Mouse (Mus musculus) thymus, adult 18-20 months (tissue): ENCODE measurements around the gene Elmsan1.
"Not testable (repeated sequence)": the region's sequence is repeated elsewhere in the genome, so short reads cannot be mapped to it uniquely, and the experiment has no call there.

ENCODE experiments used
- DNase-seq, 2 experiments: peaks; one replicate each; pipeline ENCODE4 v3.0.0; 2022; ENCODE audit warnings: mixed read lengths in 2 of 2

Gene Elmsan1

DNA sequence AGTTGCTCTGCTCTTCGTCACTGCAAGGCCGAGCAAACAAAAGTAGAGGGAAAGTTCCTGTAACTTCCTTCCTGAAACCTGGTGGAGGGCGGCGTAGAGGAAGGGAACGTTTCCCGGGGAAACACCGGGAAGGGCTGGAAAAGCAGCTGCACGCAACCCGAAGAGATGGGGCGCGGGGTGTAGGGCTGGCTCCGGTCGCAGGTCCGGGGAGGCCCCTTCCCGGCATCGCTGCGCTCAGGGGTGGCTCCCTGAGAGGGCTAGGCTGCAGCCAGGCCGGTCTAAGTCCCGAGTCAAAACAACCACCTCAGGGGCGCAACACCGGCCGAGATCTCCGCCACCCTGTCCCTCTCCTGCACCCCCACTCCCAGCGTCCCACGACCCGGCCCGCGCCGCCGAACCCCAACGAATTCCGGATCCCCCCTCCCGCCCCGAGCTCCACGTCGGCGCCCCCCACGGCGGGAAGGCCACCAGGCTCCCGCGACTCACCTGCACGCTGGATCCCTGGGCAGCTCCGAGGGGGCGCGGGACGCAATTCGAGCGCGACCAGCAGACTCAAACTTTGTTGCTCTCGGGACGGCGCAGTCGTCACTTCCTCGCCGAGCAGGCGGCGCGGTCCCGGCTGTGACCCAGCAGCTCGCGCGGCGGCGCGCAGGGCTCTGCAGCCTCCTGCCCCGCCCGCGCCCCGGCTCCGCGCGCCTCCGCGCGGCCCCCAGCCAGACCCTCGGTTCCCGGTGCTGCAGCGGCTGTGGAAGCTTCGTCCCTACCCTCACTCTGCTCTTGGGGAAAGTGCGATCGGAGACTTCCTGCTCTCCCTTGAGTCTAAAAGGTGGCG is at the start of gene Elmsan1:
Gene Elmsan1 (minus strand): TSS at position 593 of the 832 bp plus-strand sequence.
- DNase-seq, result peak; percentile 81 to 84

DNA sequence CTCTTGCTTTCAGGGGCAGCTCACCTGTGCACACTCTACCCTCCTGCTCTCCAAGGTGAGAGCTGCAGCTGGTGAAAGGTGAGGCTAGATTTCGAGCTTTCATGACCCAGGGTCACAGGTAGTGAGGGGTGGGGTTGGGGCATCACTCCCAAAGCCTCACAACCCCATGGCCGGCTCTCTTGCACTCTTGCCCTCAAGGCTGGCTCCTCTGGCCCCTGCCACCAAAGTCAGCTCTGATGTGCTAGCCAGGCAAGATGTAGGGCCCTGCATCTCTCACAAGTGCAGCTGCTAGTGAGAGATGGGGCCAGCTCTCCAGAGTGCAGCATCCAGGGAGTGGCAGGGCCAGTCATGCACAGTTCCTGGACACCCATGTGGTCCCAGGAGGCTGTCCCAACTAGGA is 48.6 kb upstream of the Elmsan1 start:
- DNase-seq, result no peak

DNA sequence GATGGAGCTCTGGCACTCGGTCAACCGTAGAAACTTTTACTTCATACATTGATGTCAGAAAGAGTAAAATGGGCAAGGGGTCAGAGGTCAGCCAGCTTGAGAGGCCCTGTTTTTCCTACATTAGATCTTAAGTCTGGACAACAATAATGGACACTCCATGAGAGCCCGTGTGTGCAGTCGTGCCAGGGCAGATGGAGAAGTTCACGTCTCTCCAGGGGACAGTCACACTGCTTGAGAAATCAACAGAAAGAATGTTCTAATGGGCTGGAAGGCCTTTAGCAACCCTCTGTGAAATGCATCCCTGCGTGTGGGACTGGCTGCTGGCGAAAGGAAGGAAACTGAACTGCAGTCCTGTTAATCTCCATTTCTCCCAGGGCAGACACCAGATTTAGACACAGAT is 41.7 kb upstream of the Elmsan1 start:
- no peak for DNase-seq

DNA sequence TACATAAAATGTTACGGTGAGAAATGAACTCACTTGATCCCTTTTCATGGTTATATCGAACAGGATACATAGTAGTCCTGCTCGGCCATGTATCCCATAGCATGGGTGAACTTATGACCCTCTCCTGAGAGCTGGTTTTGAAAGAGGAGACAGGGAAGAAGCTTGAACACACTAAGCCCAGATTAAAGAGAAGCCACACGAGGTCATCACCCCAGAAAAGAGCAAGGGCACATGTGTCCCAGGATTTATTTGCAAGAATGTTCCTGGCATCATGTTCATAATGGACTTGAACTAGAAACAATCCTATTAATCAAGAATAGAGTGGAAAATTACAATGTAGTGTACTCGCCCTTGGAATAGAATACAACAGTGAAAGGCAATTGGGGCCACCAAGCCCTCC is 36.2 kb upstream of the Elmsan1 start:
- no peak for DNase-seq

DNA sequence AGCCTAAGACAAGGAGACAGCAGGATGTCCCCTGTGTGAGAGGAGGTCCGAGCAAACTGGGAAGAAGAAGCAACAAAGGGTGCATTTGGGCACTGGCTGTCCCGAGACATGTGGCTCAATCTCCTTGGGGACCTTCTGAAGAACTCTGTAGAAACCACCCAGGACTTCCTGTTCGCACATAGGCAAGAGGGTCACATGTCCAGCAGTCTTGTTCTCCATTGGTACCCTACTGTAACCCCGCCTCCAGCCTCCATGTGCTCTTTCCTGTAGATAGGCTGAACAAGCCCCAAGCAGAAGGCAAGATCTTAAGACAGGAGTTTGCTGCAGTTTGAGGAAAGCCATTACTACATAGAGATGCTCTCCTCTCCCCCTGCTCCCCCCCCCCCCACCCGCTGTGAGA is 34.1 kb upstream of the Elmsan1 start:
- DNase-seq, result no peak

DNA sequence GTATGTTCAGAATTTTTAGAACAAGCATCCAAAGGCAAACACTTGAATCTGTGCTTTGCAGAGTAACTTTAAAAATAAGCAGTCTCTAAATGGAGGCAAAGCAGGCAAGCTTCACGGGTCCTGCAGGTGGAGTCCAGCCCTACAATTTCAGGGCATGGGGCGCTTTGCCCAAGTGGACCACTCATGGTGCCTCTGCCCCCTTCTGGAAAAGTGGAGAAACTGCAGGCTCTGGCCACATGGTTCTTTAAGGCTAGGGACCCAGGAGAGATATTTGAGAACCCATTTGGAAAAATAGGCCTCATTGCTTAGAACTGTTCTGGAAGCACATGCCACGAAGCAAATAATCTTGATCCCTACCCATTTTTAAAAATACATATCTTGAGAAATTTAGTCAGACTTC is 30.5 kb upstream of the Elmsan1 start:
- peak; percentile 43 to 56 for DNase-seq

DNA sequence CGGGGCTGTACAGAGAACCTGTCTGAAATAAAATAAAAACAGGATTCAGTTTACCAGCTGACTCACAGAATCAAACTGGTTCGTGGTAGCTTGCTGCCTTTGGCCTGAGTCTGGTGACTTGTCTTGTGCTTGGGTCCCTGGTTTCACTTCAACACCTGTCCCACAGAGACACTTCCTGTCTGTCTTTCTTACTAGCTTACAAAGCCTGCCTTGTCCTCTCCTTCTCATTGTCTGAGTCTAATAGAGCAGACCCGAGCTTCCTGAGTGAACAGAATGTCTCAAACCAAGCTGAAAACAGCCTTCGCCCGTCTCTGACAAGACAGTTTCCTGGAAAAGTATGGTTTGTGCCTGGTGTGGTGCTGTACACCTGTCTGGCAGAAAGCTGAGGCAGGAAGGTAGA is 27.0 kb upstream of the Elmsan1 start:
- peak; percentile 11 to 57 for DNase-seq

DNA sequence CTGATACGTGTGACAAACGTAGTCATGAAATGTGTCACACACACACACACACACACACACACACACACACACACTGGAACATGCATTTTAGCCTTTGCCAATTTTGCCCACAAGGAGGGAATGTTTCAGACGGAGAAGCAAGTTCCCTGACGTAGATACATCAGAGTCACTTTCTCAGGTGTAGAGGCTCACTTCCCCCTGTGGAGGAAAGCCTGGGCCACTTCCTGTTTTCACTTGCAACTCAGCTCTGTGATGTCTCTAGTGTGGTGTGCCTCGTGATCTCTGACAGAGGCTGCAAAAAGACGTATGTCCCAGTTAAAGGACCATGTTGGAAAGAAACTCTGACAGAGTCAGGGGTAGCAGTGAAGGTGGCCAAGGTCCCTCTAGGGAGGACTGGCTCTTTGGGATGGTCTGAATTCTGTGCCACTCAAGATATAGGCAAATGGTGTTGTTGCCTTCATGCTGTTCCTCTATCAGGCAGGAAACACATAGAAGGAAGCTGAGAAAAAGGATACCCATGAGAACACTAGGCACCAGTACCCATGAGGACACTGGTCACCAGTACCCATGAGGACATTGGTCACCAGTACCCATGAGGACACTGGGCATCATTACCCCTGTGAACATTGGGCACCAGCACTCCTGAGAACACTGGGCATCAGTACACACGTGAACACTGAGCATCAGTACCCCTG is 24.5 kb upstream of the Elmsan1 start:
- DNase-seq, result peak; percentile 74 to 90

DNA sequence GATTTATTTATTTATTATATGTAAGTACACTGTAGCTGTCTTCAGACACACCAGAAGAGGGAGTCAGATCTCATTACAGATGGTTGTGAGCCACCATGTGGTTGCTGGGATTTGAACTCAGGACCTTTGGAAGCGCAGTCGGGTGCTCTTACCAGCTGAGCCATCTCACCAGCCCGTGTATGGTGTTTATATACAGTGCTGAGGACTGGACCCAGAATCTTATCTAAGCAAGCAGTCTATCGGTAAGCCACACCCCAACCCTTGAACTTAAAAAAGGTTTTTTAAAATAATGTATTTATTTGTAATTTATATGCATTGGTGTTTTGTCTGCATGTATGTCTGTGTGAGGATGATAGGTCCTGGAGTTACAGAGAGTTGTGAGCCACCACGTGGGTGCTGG is 18.4 kb upstream of the Elmsan1 start:
- not testable (repeated sequence) for DNase-seq

DNA sequence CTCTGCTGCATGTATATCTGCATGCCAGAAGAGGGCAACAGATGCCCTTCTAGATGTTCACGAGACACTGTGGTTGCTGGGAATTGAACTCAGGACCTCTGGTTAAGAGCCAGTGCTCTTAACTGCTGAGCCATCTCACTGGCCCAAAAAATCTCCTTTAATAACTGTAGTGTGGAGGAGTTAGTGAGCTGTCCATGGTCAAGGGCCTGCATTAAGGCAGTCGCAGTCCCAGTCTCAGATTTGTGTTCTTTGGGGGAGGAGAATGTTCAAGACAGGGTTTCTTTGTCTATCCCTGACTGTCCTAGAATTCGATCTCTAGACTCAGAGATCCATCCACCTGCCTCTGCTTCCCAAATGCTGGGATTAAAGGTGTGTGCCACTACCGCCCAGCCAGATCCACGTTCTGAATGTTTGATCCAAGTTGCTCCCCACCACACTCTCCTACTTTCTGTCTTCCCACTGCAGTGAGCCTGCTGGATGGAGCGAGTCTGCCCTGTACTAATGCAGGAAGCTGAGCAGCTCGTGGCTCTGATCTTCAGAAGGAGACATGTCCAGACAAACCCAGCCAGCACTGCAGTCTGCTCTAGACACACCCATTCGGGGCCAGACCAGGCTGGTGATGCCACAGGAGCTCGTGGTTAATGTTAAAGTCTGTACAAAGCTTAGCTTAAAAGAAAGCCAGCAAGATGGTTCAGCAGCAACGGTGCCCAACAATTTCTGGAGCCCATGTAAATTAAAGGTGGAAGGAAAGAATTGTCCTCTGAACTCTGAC is 17.5 kb upstream of the Elmsan1 start:
- no peak for DNase-seq

DNA sequence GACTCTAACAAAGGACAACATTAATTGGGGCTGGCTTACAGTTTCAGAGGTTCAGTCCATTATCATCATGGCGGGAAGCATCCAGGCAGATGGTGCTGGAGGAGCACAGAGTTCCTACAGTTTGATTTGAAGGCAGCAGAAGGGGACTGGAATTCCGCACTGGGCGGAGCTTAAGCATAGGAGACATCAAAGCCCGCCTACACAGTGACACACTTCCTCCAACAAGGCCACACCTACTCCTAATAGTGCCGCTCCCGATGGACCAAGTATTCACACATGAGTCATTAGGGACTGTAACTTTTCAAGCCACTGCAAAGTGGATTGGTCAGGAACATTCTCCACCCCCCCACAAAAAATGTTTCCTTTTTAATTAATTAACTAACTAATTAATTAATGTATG is 16.9 kb upstream of the Elmsan1 start:
- DNase-seq, result no peak

DNA sequence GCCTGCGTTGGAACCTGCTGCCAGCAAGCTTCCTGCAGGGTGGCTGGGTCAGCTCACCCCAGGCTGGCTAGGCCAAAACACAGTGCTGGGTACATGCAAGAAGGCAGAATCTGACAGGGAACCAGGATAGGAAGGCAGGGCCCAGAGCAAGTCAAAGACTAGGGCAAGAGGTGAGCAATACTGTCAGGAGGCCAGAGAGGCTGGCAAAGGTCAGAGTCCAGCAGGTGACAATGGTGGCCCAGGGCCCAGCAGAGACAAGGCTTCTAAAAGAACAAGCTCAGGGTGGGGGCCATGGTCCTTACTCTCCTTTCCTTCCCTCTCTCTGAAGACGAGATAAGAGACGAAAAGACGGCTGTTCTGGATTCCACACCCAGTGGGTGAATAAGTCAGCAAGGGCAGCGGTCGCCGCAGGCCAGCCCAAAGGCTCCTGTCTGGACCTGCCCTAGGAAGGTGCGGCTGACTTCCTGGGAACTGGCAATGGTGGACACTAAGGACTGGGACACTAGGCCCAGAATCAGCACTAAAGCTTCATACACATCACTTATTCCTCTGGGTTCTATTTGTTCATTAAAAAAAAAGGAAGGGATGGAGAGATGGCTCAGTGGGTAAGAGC is 14.9 kb upstream of the Elmsan1 start:
- no peak for DNase-seq

DNA sequence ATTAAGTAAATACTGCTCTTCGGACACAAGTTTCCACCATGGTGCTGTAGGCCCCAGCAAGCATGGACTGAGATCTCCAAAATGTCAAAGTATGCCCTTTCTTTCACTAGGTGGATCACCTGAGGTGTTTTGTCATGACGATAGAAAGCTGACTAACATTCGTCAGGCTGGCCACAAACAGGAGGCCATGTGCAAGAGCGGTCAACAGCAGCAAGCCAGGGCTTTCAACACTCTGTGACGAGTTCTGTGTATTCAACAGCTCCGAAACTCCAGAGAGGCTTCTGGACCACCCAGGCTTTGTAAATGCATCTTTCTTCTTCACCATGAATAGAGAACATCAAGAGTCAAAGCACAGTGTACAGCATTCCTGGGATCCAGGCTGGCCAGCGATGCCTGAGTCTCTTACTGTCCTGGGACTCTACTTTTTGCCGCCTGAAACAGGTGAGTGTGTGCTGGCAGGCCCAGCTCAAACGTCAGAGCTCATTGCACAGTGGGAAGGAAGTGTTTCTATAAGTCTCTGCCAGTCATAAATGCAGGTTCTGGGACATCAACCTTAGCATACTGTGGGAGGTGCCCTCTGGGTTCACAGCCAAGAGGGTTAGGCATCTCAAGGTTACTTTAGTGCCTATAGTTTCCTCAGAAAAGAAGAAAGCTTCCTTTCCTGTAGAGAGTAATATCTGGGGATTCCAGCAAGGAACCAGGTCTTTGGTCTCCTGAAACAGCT is 7.6 kb upstream of the Elmsan1 start:
- no peak for DNase-seq

DNA sequence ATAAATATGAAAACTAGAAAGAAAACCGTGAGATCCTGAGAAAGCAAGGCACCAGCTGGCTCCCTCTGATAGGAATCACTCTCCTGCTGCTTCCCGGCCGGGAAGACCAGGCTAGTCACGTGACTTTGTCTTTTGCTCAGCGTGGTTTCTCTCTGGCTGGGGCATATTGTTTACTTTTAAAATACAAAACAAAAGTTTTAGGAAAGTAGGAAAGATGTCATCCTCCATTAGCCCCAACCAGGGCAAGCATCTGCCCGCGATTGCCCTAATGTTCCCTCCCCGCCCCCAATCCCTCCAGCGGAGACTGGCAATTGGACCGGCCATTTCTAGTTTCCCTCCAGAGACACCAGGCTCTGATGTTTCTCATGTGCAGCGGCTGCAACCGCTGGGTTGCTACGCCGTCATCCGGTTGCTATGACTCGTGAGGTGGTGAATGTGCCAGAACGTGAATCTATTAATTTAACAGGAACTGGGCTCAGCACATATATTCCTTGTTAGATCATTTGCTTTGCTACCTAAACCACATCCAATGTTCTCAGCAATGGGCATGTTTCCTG is 3.8 kb upstream of the Elmsan1 start:
- DNase-seq, result peak in 1 of 2 experiments; percentile 53

DNA sequence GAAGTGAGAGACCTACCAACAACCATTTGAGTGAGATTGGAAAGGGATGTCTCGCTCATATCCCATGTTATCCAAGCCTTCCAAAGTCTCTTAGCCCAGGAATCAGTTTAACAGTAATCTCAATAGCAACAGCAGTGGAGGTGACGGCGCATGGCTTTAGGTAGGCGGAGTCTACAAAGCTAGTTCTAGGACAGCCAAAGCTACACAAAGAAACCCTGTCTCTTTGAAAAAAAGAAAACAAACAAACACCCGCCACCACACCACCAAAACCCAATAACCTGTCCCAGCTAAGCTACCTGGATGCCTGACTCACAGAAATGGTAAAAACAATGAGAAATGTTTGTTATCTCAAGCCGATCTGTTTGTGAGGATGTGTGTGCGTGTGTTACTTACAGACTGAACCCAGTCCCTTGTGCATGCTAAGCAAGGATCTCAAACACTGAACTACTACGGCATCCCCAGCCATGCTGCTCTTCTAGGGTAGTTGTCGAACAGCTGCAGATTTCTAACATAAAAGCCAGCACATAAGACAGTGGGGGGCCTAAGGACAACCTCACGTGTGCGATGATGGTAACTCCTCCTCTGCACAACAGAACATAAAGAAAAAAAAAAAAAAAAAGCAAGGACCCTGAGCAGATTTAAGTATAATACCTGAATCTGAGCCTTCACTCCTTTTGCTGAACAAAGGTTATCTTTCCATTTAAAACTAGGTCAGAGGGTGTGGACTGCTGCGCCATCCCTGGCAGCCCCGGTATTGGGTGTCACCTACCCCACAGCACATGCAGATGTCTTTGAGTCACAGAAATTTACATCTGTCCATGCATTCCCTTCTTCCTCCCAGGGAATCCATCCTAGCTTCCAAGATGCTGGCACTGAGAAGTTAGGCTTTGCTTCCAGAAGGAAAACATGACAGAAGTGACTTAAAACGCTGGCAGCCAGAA is 2.5 kb upstream of the Elmsan1 start:
- no peak for DNase-seq

DNA sequence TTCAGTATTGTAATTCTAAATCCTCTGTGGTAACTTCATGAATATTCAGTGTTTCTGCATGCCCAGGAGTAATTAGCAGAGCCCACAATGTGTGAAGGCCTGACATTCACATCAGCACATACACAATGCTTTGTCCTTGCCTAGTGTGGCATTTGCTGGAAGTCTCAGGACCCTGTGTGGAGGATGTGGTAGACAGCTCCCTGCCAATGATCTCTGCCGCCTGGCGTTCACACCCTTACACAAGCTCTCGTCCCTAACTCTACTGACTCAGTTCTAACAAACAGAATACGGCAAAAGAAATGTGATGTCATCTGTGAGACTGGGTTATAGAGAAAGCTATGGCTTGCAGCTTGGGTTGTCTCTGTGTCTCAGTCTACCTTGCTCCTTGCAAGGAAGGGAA is 1.8 kb upstream of the Elmsan1 start:
- no peak for DNase-seq

DNA sequence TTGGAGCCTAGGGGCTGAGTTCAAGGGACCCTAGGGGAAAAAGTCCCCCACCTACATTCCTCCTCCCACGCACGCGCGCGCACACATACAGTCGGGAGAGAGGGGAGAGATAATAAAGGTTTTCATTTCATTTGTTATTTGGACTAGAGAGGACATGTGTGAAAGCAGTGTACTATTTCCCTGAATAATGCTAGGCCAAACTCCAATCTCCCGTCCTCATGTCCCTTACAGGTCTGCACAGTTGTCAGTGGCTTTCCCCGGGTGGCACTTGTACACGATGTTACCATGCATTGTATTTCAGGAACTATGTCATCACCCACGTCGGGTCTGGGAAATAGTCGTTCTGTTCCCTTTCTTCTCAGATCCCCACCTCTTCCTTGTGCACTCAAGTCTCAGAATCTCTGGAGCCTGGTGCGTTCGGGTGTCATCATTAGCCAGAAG is 460 bp upstream of the Elmsan1 start:
- no peak for DNase-seq

DNA sequence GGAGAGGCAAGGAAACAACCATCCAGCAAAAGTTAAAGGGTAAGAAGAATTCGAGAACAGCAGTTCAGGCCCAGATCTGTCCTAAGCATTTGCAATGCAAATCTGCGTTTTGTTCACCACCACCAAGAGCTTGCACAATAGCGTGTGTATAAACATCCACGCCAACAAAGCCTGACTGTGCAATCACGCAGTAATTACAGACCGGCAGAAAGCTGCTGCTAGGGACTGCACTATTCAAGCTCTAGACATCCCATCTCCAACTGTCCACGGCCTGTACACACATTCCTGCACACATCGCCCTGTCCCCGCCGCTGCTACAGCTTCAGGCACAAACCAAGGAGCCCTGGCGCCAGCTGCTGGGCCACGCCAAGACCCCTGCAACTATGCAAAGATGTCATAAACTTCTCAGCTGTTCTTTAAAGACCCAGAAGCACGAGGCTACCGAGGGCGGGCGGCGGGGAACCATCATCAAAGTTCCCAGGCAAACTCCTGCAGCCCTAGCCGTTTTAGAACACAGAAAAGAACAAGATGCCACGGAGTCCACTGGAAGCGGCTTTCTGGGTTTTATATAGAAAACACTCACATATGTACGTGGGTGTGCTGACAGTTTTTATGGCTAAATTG is 1.1 kb downstream of the Elmsan1 start:
- peak in 1 of 2 experiments; percentile 41 for DNase-seq

DNA sequence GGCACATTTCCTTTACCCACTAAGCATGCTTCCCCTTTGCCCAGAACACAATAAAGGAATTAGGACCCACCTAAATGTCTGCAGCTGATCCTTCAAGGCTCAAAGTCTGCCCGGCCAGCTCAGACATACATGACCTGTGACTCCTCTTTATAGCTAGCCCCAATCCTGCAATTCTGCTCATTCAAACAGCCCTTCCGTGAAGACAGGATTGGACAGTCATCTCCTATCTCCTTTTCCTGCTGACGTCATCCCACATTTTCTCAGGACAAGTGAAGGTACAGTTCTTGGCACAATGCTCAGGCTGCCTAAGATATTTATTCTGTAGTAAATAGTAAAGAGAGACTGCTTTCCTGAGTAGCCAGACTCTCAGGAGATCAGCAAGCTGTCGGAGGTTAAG is 1.6 kb downstream of the Elmsan1 start:
- DNase-seq, result no peak

DNA sequence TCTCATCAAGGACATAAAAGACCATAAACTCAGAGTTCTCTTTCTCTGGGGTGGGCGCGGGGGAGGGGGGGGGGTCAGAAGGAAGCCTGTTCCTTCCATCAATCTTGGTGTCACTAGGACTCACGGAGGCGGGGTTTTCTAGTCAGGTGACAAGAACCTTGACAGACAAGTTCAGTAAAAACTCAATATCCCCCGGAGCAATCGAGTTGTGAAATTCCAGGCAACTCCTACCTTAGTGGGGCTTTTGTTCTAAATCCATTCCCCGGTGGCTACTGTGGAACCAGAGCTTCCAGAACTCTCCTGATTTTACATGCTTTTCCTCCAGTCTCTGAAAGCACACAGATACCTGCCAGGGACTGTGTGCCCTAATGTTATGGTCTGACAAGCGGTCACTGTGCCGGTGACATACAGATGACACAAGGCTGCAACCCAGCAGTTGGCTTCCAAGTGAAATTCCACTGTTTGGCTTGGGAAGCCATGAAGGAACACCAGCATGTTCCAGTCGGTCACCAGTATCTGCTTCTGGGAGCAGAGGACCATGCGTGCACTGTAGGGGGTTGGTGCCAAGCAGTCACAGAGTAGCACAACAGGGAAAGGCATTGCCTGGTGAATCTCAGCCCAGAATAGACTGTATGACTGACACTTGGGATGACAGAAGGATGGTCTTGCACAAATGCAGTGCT is 2.8 kb downstream of the Elmsan1 start:
- DNase-seq, result no peak
